Mouse (Mus musculus): ENCODE results near the gene Tmem94. TPM values are rescaled to one million over a fixed set of nuclear protein-coding genes. Genes with fewer than 3 reads are reported as not detected.

The Tmem94 gene
- total RNA-seq, 2 experiments from 2014 or later = 74.6 to 95.5 TPM

- DNase-seq = no peak
Measured at GRCm38 (mm10) chr11:115766356-115766943, 1.2 kb downstream of the Tmem94 start.

- no peak for DNase-seq
Measured at GRCm38 (mm10) chr11:115766981-115767380, 1.7 kb downstream of the Tmem94 start.

GRCm38 (mm10) chr11:115768896-115769295 lies 3.7 kb downstream of the Tmem94 start:
- peak in 1 of 2 experiments; percentile 63 for DNase-seq

GRCm38 (mm10) chr11:115774653-115775052 lies 9.4 kb downstream of the Tmem94 start:
- DNase-seq = no peak

GRCm38 (mm10) chr11:115775821-115776665 lies 10.8 kb downstream of the Tmem94 start:
- DNase-seq = peak; percentile 89

GRCm38 (mm10) chr11:115776954-115777353 lies 11.7 kb downstream of the Tmem94 start:
- peak; percentile 54 to 64 for DNase-seq

GRCm38 (mm10) chr11:115777487-115778335 lies 12.5 kb downstream of the Tmem94 start:
- DNase-seq = no peak

- peak; percentile 92 to 93 for DNase-seq
Measured at GRCm38 (mm10) chr11:115779038-115779571, 13.9 kb downstream of the Tmem94 start.

GRCm38 (mm10) chr11:115780141-115781070 lies 15.2 kb downstream of the Tmem94 start:
- no peak for DNase-seq

GRCm38 (mm10) chr11:115786473-115786872 lies 21.2 kb downstream of the Tmem94 start:
- DNase-seq = no peak

GRCm38 (mm10) chr11:115789787-115790186 lies 24.6 kb downstream of the Tmem94 start:
- DNase-seq = no peak

- DNase-seq = no peak
Measured at GRCm38 (mm10) chr11:115791919-115792318, 26.7 kb downstream of the Tmem94 start.

GRCm38 (mm10) chr11:115792353-115792752 lies 27.1 kb downstream of the Tmem94 start:
- DNase-seq = peak; percentile 85 to 86

- no peak for DNase-seq
Measured at GRCm38 (mm10) chr11:115796898-115797297, 31.7 kb downstream of the Tmem94 start.

- no peak for DNase-seq
Measured at GRCm38 (mm10) chr11:115797665-115798064, 32.4 kb downstream of the Tmem94 start.

- no peak for DNase-seq
Measured at GRCm38 (mm10) chr11:115800981-115801380, 35.7 kb downstream of the Tmem94 start.

GRCm38 (mm10) chr11:115803072-115803709 lies 38.0 kb downstream of the Tmem94 start:
- no peak for DNase-seq

GRCm38 (mm10) chr11:115805005-115805404 lies 39.8 kb downstream of the Tmem94 start:
- no peak for DNase-seq

GRCm38 (mm10) chr11:115806154-115806553 lies 40.9 kb downstream of the Tmem94 start:
- DNase-seq = no peak

- no peak for DNase-seq
Measured at GRCm38 (mm10) chr11:115807306-115807705, 42.1 kb downstream of the Tmem94 start.

- no peak for DNase-seq
Measured at GRCm38 (mm10) chr11:115807971-115808370, 42.7 kb downstream of the Tmem94 start.

Data from adrenal gland, postnatal 36 days (tissue).